Mouse (Mus musculus) liver, embryonic 11.5 days (tissue): ENCODE measurements around the gene Trappc3. TPM values are rescaled to one million over a fixed set of nuclear protein-coding genes. Genes with fewer than 3 reads are reported as not detected.
"Not testable (repeated sequence)": the region's sequence is repeated elsewhere in the genome, so short reads cannot be mapped to it uniquely, and the experiment has no call there.

Experiments
- ATAC-seq: fragments of 200-750 bp; cut with Nextera tagmentation; replicated peaks from 2 replicates; pipeline ENCODE4 v1.8.0; 2017; ENCODE audit warnings: moderate number of reproducible peaks, mild to moderate bottlenecking, moderate TSS enrichment, moderate library complexity; ENCODE audit not compliant: low FRiP score
- DNase-seq: peaks from one replicate; pipeline ENCODE4 v3.0.0-alpha.2; 2017; ENCODE audit warnings: low spot score
- H3K27ac ChIP-seq: fragments of 300-500 bp; sonication (generic); 2 replicates; pipeline ENCODE4 v1.5.1; 2014; ENCODE audit warnings: mild to moderate bottlenecking, low read depth, low read length, control low read depth
- H3K27me3 ChIP-seq: fragments of 300-500 bp; sonication (generic); replicated peaks from 2 replicates; pipeline ENCODE4 v1.6.1; 2014; ENCODE audit warnings: low read length, mixed read lengths; ENCODE audit not compliant: control insufficient read depth, insufficient read depth
- H3K36me3 ChIP-seq: fragments of 300-500 bp; sonication (generic); 2 replicates; pipeline ENCODE4 v1.6.1; 2014; ENCODE audit warnings: mild to moderate bottlenecking, low read length, moderate library complexity, mixed read lengths; ENCODE audit not compliant: control insufficient read depth, insufficient read depth
- H3K4me1 ChIP-seq: fragments of 300-500 bp; sonication (generic); replicated peaks from 2 replicates; pipeline ENCODE4 v1.6.1; 2014; ENCODE audit warnings: low read length, mixed read lengths; ENCODE audit not compliant: control insufficient read depth, insufficient read depth
- H3K4me2 ChIP-seq: fragments of 300-500 bp; sonication (generic); 2 replicates; pipeline ENCODE4 v1.6.1; 2014; ENCODE audit warnings: mild to moderate bottlenecking, control low read depth, moderate library complexity
- H3K4me3 ChIP-seq: fragments of 300-500 bp; sonication (generic); 2 replicates; pipeline ENCODE4 v1.5.1; 2014; ENCODE audit warnings: low read depth, low read length, control low read depth
- H3K9ac ChIP-seq: fragments of 300-500 bp; sonication (generic); 2 replicates; pipeline ENCODE4 v1.6.1; 2014; ENCODE audit warnings: low read depth, low read length, control low read depth
- H3K9me3 ChIP-seq: fragments of 300-500 bp; sonication (generic); 2 replicates; pipeline ENCODE4 v1.6.1; 2016; ENCODE audit warnings: low read length, inconsistent platforms, mixed read lengths; ENCODE audit not compliant: control insufficient read depth
- WGBS: fragments of 180-500 bp; shearing (Covaris S2); extraction: QIAGEN DNeasy Blood & Tissue Kit; methylation state at CpG from one replicate; pipeline ENCODE4 v1.1.7; 2014; 5-methylcytosine and 5-hydroxymethylcytosine counted together
- polyA plus RNA-seq: library from polyadenylated mRNA; unstranded; fragments of >200 nt; fragmentation: Nextera tagmentation; extraction: Ambion mirVana; gene quantifications from 2 replicates; pipeline ENCODE4 v1.2.1, GENCODE M21; 2014

Trappc3 gene
- polyA plus RNA-seq: 20.6 and 26.8 TPM in 2 replicates

DNA sequence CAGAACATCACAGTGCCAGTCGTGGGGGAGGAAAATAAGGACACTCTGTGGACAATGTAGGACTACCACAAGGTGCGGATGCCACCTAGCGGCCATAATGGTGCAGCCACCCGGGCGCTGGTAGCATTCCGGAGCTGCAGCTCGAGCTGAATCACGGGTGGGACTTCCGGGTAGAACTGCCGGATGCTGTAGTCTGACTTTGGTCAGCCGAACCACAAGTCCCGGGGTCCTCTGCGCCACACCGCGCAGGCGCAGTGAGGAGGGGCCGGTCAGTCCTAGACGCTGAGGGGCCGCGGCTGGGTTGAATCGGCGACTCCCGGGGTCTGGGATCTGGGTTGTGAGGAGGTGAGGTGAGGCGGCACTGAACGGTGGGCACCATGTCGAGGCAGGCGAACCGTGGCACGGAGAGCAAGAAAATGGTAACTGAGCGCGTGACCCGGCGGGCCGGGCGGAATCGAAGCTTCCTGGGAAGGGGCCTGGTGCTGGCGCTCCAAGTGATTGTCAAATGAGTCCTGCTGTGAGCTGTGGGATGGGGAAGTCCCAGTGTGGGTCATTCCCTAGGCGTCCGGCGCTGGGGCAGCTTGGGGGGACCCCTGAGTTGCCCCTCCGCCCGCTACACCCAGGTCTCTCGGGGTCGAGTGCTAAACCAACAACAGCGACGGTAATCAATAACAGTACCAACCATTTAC lies at the start of gene Trappc3:
TSS of gene Trappc3 (plus strand) at position 207 of the 689 bp plus-strand sequence.
- DNase-seq: peak; percentile 97
- Histone ChIP-seq H3K4me1 (peaks cover 48% of the 10 kb centered on the region), H3K27ac (peak within 1 kb of the TSS; percentile 64; the same call in 1 of the 2 replicates), H3K9me3 (no peaks in the 10 kb centered on the region), H3K36me3 (no peaks in the 10 kb centered on the region), H3K27me3 (no peaks in the 10 kb centered on the region; the same call in 1 of the 2 replicates), H3K4me2 (peak within 1 kb of the TSS; percentile 85), H3K4me3 (peak within 1 kb of the TSS; percentile 82), H3K9ac (peak within 1 kb of the TSS; percentile 77)
- ATAC-seq: peak; percentile 92
- WGBS: under 1% methylated on average over 46 of the region's 46 CpGs

DNA sequence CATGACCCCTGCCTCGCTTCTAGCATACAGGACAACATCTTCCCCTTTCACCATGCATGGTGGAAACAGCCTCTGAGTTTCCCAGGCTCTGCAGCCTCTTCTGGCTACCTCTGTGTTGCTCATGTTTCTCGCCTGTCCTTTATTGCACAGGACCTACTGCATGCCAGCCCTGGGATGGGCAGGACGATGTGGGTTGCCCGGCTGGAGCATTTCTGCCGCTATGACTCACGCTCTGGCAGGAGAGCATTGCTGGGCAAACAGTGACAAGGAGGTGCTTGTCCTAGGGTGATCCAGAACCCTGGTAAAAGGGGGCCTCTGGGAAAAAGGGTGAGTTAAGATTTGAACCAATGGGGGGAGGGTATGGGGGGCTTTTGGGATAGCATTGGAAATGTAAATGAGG lies 44.4 kb upstream of the Trappc3 start:
- H3K27me3 ChIP-seq: no peaks in the 10 kb centered on the region
- no peaks in the 10 kb centered on the region for H3K36me3 ChIP-seq
- H3K4me2 ChIP-seq: no peak overlapping the region
- WGBS: 71% methylated on average over 6 of the region's 6 CpGs
- H3K9me3 ChIP-seq: no peaks in the 10 kb centered on the region
- no peaks in the 10 kb centered on the region for H3K4me1 ChIP-seq
- no peak for ATAC-seq
- H3K9ac ChIP-seq: no peak overlapping the region
- no peak for DNase-seq
- no peak overlapping the region for H3K4me3 ChIP-seq
- no peak overlapping the region for H3K27ac ChIP-seq

DNA sequence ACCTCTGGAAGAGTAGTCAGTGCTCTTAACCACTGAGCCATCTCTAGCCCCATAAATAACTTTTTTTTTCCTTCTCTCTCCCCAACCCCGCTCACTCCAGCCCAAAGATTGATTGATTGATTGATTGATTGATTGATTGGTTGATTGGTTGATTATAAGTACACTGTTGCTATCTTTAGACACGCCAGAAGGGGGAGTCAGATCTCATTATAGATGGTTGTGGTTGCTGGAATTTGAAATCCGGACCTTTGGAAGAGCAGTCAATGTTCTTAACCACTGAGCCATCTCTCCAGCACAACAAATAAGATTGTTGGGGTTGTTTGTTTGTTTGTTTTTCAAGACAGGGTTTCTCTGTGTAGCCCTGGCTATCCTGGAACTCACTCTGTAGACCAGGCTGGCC lies 42.6 kb upstream of the Trappc3 start:
- not testable (repeated sequence) for H3K4me1 ChIP-seq, H3K4me3 ChIP-seq, DNase-seq, H3K9me3 ChIP-seq, H3K27me3 ChIP-seq, H3K4me2 ChIP-seq, H3K9ac ChIP-seq, H3K27ac ChIP-seq, ATAC-seq, H3K36me3 ChIP-seq
- 61% methylated on average over 3 of the region's 3 CpGs for WGBS

DNA sequence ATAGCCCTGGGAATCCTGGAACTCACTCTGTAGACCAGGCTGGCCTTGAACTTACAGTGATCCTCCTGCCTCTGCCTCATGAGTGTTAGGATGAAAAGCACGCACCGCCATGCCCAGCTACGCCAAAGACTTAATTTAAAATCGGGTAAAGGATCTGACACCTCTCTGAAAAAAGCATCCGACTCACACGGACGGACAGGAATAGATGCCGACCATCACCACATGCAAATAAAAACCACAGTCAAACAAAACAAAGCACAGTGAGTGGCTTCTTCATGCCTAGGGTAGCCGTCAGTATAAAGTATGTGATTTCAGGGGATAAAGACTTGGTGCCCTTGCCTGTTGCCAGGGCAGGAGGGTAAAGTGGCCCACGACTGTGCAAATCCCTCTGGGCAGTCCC lies 42.1 kb upstream of the Trappc3 start:
- no peaks in the 10 kb centered on the region for H3K9me3 ChIP-seq
- H3K27ac ChIP-seq: no peak overlapping the region
- no peaks in the 10 kb centered on the region for H3K4me1 ChIP-seq
- no peak overlapping the region for H3K4me3 ChIP-seq
- no peaks in the 10 kb centered on the region for H3K27me3 ChIP-seq
- no peak for ATAC-seq
- no peak overlapping the region for H3K9ac ChIP-seq
- no peak for DNase-seq
- no peaks in the 10 kb centered on the region for H3K36me3 ChIP-seq
- H3K4me2 ChIP-seq: no peak overlapping the region
- WGBS: 88% methylated on average over 10 of the region's 10 CpGs

DNA sequence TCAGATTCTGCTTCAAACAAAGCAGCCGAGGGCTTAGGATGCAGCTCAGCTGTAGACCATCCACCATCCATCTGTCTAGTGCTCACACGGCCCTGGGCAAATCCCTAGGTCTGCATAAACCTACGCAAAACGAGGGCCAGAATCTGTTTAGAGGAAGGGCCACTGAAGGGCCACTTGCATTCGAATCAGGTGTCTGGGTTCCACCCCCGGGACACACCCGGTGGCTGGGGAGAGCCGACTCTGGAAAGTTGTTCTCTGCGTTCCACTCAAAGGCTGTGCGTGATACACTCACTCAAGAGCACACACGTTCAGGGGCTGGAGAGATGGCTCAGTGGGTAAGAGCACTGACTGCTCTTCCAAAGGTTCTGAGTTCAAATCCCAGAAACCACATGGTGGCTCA lies 39.5 kb upstream of the Trappc3 start:
- Histone ChIP-seq H3K4me1 (no peaks in the 10 kb centered on the region), H3K4me2 (no peak overlapping the region), H3K27me3 (no peaks in the 10 kb centered on the region), H3K9ac (no peak overlapping the region), H3K36me3 (no peaks in the 10 kb centered on the region), H3K4me3 (no peak overlapping the region), H3K27ac (no peak overlapping the region), H3K9me3 (no peaks in the 10 kb centered on the region)
- ATAC-seq: no peak
- DNase-seq: no peak
- 82% methylated on average over 11 of the region's 11 CpGs for WGBS

DNA sequence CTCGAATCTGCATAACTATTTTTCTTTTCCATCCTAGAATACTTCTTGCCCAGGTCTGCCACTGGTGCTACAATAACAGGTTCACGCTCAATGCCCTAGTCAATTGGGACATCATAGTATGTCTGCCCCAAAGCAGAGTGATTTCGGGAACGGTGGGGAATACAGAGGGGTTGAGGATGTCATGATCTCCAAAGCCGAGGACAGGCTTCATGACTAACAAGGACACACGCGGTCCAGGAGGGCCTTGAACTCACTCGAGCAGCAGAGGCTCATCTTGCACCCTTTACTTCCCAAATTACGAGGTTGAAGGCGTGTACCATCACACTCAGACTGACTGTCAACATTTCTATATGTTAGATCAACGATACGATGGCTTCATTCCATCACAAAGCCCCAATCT lies 35.5 kb upstream of the Trappc3 start:
- DNase-seq (no peak), ATAC-seq (0 out of 2 replicates have a peak, but pooled peaks have one; percentile 15)
- Histone ChIP-seq H3K4me3 (no peak overlapping the region; the same call in 1 of the 2 replicates), H3K9me3 (no peaks in the 10 kb centered on the region), H3K4me1 (no peaks in the 10 kb centered on the region), H3K9ac (no peak overlapping the region), H3K36me3 (peaks cover 3% of the 10 kb centered on the region; the same call in 1 of the 2 replicates), H3K27ac (no peak overlapping the region), H3K4me2 (peak overlapping the region; percentile 61; the same call in 1 of the 2 replicates), H3K27me3 (no peaks in the 10 kb centered on the region)
- WGBS: 51% methylated on average over 12 of the region's 12 CpGs

DNA sequence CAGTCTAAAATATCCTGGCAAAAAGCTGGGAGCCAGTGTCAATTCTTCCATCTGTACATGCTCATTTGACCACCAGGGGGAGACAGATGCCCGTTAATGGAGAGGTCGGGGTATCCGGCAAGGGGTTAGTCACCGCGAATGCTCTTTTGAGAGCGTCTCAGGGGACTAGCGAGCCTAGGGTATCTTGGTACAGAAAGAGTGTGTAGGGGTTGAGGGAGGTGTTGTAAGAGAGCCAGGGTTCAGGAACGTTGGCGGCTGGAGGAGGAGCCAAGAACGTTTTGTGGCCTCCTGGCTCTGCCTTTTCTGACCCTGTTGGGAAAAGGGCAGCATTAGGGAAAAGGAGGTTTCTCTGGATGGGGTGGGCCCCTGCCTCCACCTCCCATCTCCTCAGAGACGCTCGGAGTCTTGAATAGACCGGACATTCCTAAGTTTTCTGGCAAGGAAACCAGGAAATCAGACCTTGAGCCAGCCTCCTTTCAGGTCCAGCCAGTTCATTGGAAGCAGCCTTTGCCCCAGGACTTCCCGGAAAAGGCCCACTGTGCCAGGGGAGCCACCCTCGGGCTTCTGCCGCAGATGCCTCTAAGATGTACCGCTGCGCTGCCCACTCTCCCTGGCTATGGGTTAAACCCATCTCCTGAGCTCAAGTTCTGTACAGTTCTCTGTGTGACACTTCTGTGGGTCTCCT lies 34.9 kb upstream of the Trappc3 start:
- 9% methylated on average over 18 of the region's 18 CpGs for WGBS
- no peak overlapping the region for H3K27ac ChIP-seq
- peak; percentile 79 for DNase-seq
- H3K9ac ChIP-seq: peak overlapping the region; percentile 40; the same call in 1 of the 2 replicates
- no peaks in the 10 kb centered on the region for H3K4me1 ChIP-seq
- no peaks in the 10 kb centered on the region for H3K9me3 ChIP-seq
- H3K4me3 ChIP-seq: peak overlapping the region; percentile 32
- peak; percentile 73 for ATAC-seq
- H3K36me3 ChIP-seq: peaks cover 7% of the 10 kb centered on the region; the same call in 1 of the 2 replicates
- peak overlapping the region; percentile 61 for H3K4me2 ChIP-seq
- no peaks in the 10 kb centered on the region for H3K27me3 ChIP-seq

DNA sequence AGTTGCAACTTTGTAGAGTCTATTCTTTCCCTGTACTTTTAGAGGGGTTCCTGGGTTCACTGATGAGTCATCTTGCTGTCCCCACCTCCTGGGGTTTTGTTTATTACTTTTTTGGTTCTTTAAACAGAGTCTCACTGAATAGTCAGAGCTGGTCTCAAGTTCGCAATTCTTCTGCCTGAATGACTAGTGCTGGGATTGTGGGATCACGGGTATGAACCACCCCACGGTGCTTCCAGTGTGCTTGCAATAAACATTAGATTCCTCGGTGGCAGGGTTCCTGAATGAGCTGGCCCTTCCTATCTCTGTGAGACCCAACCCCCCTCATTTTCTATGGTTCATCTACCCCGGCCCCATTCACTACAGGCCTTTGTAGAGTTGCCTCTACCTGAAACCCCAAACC lies 34.0 kb upstream of the Trappc3 start:
- WGBS: 42% methylated on average over 5 of the region's 5 CpGs
- Histone ChIP-seq H3K4me2 (no peak overlapping the region), H3K36me3 (peaks cover 15% of the 10 kb centered on the region), H3K9ac (no peak overlapping the region), H3K27ac (no peak overlapping the region), H3K4me3 (no peak overlapping the region), H3K9me3 (no peaks in the 10 kb centered on the region), H3K27me3 (no peaks in the 10 kb centered on the region), H3K4me1 (no peaks in the 10 kb centered on the region)
- no peak for ATAC-seq
- no peak for DNase-seq
